16 mouse cellular contexts compared by ENCODE assay signal in the genomic region with DNA sequence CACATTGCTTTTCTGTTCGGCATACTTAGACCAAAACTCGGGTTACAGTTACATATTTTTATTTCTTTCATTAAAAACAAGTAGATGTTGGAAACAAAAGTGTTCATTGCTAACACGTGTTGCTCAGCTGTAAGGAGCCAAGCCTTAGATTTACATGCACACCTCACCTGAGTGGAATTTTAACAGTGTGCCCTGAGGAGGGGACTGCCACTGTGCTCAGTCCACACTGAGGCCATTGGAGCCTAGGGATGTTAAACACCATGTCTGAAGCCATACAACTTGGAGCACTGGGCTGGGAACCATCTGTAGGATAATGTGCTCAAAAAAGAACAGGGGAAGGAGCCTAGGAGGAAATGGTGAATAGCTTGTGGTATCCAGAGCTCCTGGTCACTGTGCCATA.
"Had no signal": no experiment of that assay in that cellular context is flagged by ENCODE, and none has a peak within 500 bp of the region (broad histone marks: within the 10 kb centered on the region; RNA-seq: fewer than 3 reads in every experiment).

No protein-coding gene starts in this region.

- H3K4me3 ChIP-seq: lung, embryonic 15.5 days; megakaryocyte, embryonic 14.5 days; midbrain, embryonic 13.5 days; midbrain, embryonic 15.5 days; neural tube, embryonic 12.5 days; stomach, embryonic 15.5 days had no signal

- H3K27ac ChIP-seq: lung, embryonic 15.5 days; macrophage; midbrain, embryonic 13.5 days; midbrain, embryonic 15.5 days; neural tube, embryonic 12.5 days; stomach, embryonic 15.5 days; stomach, postnatal 0 days had no signal

- H3K9me3 ChIP-seq: lung, embryonic 15.5 days; megakaryocyte, embryonic 14.5 days; midbrain, embryonic 15.5 days; neural tube, embryonic 12.5 days; stomach, embryonic 15.5 days had no signal

- H3K4me1 ChIP-seq: lung, embryonic 15.5 days; megakaryocyte, embryonic 14.5 days; midbrain, embryonic 13.5 days; midbrain, embryonic 15.5 days; neural tube, embryonic 12.5 days; stomach, embryonic 15.5 days had no signal

- ATAC-seq: lung, postnatal 0 days; midbrain, embryonic 13.5 days; midbrain, embryonic 15.5 days had no signal

- DNase-seq: lung, adult 2 months; lung, postnatal 14 days; lung, postnatal 36 days; right cerebral cortex, postnatal 14 days; thymus, adult 2 months; thymus, postnatal 25 days had no signal

- H3K9ac ChIP-seq: lung, embryonic 15.5 days; midbrain, embryonic 13.5 days; midbrain, embryonic 15.5 days; neural tube, embryonic 12.5 days; stomach, embryonic 15.5 days had no signal

- H3K27me3 ChIP-seq: lung, embryonic 15.5 days; midbrain, embryonic 13.5 days; midbrain, embryonic 15.5 days; neural tube, embryonic 12.5 days; stomach, embryonic 15.5 days had no signal

- H3K36me3 ChIP-seq: lung, embryonic 15.5 days; midbrain, embryonic 13.5 days; midbrain, embryonic 15.5 days; neural tube, embryonic 12.5 days; stomach, embryonic 15.5 days had no signal

- H3K4me2 ChIP-seq: lung, embryonic 15.5 days; midbrain, embryonic 11.5 days; midbrain, embryonic 13.5 days; midbrain, embryonic 15.5 days; neural tube, embryonic 12.5 days; stomach, embryonic 15.5 days had no signal
